Mouse (Mus musculus) intestine, embryonic 15.5 days (tissue): ENCODE results near the gene Taar7d. TPM values are rescaled to one million over a fixed set of nuclear protein-coding genes. Genes with fewer than 3 reads are reported as not detected.
"Not testable (repeated sequence)": the region's sequence is repeated elsewhere in the genome, so short reads cannot be mapped to it uniquely, and the experiment has no call there.

Experiments used
- ATAC-seq: fragments of 200-750 bp; cut with Nextera tagmentation; 2 replicates; pipeline ENCODE4 v1.8.0; 2017; ENCODE audit warnings: moderate TSS enrichment, moderate library complexity
- H3K27ac ChIP-seq: fragments of 300-500 bp; sonication (generic); 2 replicates; pipeline ENCODE4 v1.5.1; 2015; ENCODE audit warnings: mild to moderate bottlenecking, inconsistent platforms
- H3K27me3 ChIP-seq: fragments of 300-500 bp; sonication (generic); replicated peaks from 2 replicates; pipeline ENCODE4 v1.6.1; 2015; ENCODE audit warnings: inconsistent platforms
- H3K36me3 ChIP-seq: fragments of 300-500 bp; sonication (generic); 2 replicates; pipeline ENCODE4 v1.6.1; 2015; ENCODE audit warnings: inconsistent platforms
- H3K4me1 ChIP-seq: fragments of 300-500 bp; sonication (generic); replicated peaks from 2 replicates; pipeline ENCODE4 v1.6.1; 2015; ENCODE audit warnings: inconsistent platforms
- H3K4me2 ChIP-seq: fragments of 300-500 bp; sonication (generic); replicated peaks from 2 replicates; pipeline ENCODE4 v1.6.1; 2015; ENCODE audit warnings: mild to moderate bottlenecking, inconsistent platforms
- H3K4me3 ChIP-seq: fragments of 300-500 bp; sonication (generic); replicated peaks from 2 replicates; pipeline ENCODE4 v1.5.1; 2015; ENCODE audit warnings: inconsistent platforms
- H3K9ac ChIP-seq: fragments of 300-500 bp; sonication (generic); 2 replicates; pipeline ENCODE4 v1.6.1; 2015; ENCODE audit warnings: inconsistent platforms
- H3K9me3 ChIP-seq: fragments of 300-500 bp; sonication (generic); 2 replicates; pipeline ENCODE4 v1.6.1; 2016; ENCODE audit warnings: inconsistent platforms
- WGBS: fragments of 180-500 bp; shearing (Covaris S2); methylation state at CpG from one replicate; pipeline ENCODE4 v1.1.7; 2015; 5-methylcytosine and 5-hydroxymethylcytosine counted together
- polyA plus RNA-seq: library from polyadenylated mRNA; unstranded; fragments of >200 nt; fragmentation: Nextera tagmentation; extraction: Ambion mirVana; gene quantifications from 2 replicates; pipeline ENCODE4 v1.2.1, GENCODE M21; 2015

Gene Taar7d
- polyA plus RNA-seq, 1 experiment from 2014 or later, result not detected

GRCm38 (mm10) chr10:24040120-24040869, 13.3 kb downstream of the Taar7d start:
- Histone ChIP-seq H3K4me3 (no peak overlapping the region), H3K27ac (no peak overlapping the region), H3K27me3 (no peaks in the 10 kb centered on the region), H3K4me1 (no peaks in the 10 kb centered on the region), H3K36me3 (no peaks in the 10 kb centered on the region), H3K4me2 (no peak overlapping the region), H3K9me3 (no peaks in the 10 kb centered on the region), H3K9ac (no peak overlapping the region)
- ATAC-seq, result no peak
- 38% methylated on average over 2 of the region's 2 CpGs for WGBS

GRCm38 (mm10) chr10:24049210-24049609, 22.2 kb downstream of the Taar7d start, which contains the start of gene Taar7f:
Gene Taar7f, plus strand, starts transcription at chr10:24049510.
- no peaks in the 10 kb centered on the region for H3K36me3 ChIP-seq
- no peak for ATAC-seq

DNA sequence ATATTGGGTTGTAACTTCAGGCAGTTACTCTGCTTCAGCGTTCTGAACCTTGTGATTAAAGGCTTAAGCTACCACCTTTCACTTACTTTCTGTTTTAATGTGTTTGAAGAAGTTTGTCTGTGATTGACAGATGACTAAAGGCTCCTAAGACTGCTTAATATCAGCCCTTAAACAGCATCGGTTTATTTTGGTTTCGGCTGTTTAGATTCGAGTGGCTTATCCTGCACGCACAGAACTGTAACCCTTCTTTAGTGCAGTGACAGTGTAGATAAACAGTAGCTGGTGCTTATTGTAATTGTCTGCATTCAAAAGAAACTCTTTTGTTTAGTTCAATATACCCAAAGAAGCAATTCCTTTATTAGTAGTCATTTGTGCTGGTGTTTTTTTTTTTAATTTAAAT, 25.0 kb downstream of the Taar7d start:
- no peaks in the 10 kb centered on the region for H3K4me1 ChIP-seq
- no peak overlapping the region for H3K9ac ChIP-seq
- no peak overlapping the region for H3K4me2 ChIP-seq
- no peak for ATAC-seq
- 47% methylated on average over 5 of the region's 5 CpGs for WGBS
- no peak overlapping the region for H3K4me3 ChIP-seq
- no peak overlapping the region for H3K27ac ChIP-seq
- H3K9me3 ChIP-seq, result no peaks in the 10 kb centered on the region
- H3K27me3 ChIP-seq, result no peaks in the 10 kb centered on the region
- H3K36me3 ChIP-seq, result no peaks in the 10 kb centered on the region

More at GRCm38 (mm10) chr10:24049210-24049609, 22.2 kb downstream of the Taar7d start, which contains the start of gene Taar7f:
- no peak within 1 kb of the TSS for H3K9ac ChIP-seq
- no peaks in the 10 kb centered on the region for H3K27me3 ChIP-seq
- H3K4me3 ChIP-seq, result no peak within 1 kb of the TSS
- no peak within 1 kb of the TSS for H3K4me2 ChIP-seq
- H3K4me1 ChIP-seq, result no peaks in the 10 kb centered on the region
- H3K27ac ChIP-seq, result no peak within 1 kb of the TSS
- H3K9me3 ChIP-seq, result no peaks in the 10 kb centered on the region

DNA sequence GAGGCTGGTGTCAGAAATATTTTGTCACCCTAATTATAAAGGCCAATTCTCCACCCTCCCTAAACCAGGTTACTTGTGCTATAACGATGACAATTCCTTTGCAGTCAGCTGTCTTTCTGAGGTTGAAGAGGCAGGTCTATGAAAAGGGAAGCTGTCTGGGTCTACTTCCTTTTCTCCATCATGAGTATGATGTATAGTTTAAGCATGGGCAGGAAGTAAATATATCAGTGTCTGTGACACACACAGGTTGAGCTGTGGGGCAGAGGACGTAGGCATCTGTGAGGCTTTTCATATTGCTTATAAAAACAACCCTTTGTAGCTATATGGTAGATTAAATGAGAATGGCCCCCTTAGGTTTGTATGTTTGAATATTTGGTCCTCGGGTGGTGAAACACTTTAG, 32.0 kb downstream of the Taar7d start:
- Histone ChIP-seq H3K27ac (no peak overlapping the region), H3K36me3 (no peaks in the 10 kb centered on the region), H3K9me3 (no peaks in the 10 kb centered on the region), H3K9ac (no peak overlapping the region), H3K4me1 (no peaks in the 10 kb centered on the region), H3K4me3 (no peak overlapping the region), H3K27me3 (no peaks in the 10 kb centered on the region), H3K4me2 (no peak overlapping the region)
- 84% methylated on average over 3 of the region's 3 CpGs for WGBS
- no peak for ATAC-seq

DNA sequence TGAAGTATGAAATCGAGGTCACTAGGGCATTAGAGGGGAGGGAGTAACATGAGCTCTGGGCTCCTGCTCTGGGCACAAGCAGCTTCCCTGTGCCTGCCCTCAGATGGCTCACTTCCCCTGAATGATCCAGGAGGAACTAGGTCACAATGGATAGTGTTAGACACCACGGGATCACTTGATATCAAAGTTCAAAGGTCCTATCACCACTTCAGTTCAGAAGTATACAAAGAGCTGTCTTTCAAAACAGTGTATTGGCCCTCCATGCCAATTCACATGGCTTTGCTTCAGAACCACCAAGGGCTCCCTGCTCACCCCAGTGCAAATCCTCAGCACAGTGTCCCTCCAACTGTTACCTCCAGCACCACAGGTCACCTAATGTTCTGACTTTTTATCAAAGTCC, 47.7 kb downstream of the Taar7d start:
- H3K36me3 ChIP-seq, H3K4me2 ChIP-seq, H3K9ac ChIP-seq, H3K9me3 ChIP-seq, H3K4me3 ChIP-seq, H3K4me1 ChIP-seq, H3K27ac ChIP-seq, H3K27me3 ChIP-seq: not testable (repeated sequence)
- ATAC-seq, result peak; percentile 43; the same call in 1 of the 2 replicates
- 47% methylated on average over 2 of the region's 2 CpGs for WGBS

- H3K4me1 ChIP-seq, H3K9me3 ChIP-seq, H3K36me3 ChIP-seq, H3K4me2 ChIP-seq, H3K9ac ChIP-seq, ATAC-seq, H3K4me3 ChIP-seq, H3K27ac ChIP-seq, H3K27me3 ChIP-seq: not testable (repeated sequence)
- WGBS, result 84% methylated on average over 2 of the region's 4 CpGs
Measured at GRCm38 (mm10) chr10:24076200-24076599, 49.2 kb downstream of the Taar7d start, which contains the start of gene Taar8a. Gene Taar8a, plus strand, starts transcription at chr10:24076500.

Other genes starting within 250 kb of the Taar7d start
- gene Rps12, start 239.9 kb upstream of the Taar7d start, polyA plus RNA-seq, result 195 and 208 TPM in 2 replicates
- gene Slc18b1, start 230.2 kb upstream of the Taar7d start, polyA plus RNA-seq, result 15.8 and 17.0 TPM in 2 replicates
- 0.24 and 0.28 TPM in 2 replicates for gene Vnn3, start 175.8 kb upstream of the Taar7d start, polyA plus RNA-seq
- 1.9 and 2.4 TPM in 2 replicates for gene Vnn1, start 132.5 kb upstream of the Taar7d start, polyA plus RNA-seq
- not detected in 2 replicates for gene Taar1, start 106.9 kb upstream of the Taar7d start, polyA plus RNA-seq
- 0.14 and 0.21 TPM in 2 replicates for gene Taar2, start 88.7 kb upstream of the Taar7d start, polyA plus RNA-seq
- gene Taar3, start 77.7 kb upstream of the Taar7d start, polyA plus RNA-seq, result not detected in 2 replicates
- not detected in 2 replicates for gene Taar4, start 66.7 kb upstream of the Taar7d start, polyA plus RNA-seq
- gene Taar5, start 56.5 kb upstream of the Taar7d start, polyA plus RNA-seq, result not detected in 2 replicates
- not detected in 2 replicates for gene Taar6, start 41.6 kb upstream of the Taar7d start, polyA plus RNA-seq
- not detected in 2 replicates for gene Taar7a, start 33.7 kb upstream of the Taar7d start, polyA plus RNA-seq
- gene Taar7b, start 27.3 kb upstream of the Taar7d start, polyA plus RNA-seq, result not detected in 2 replicates
- not detected in 2 replicates for gene Taar7e, start 10.4 kb downstream of the Taar7d start, polyA plus RNA-seq
- gene Taar7f, start 22.3 kb downstream of the Taar7d start, polyA plus RNA-seq, result not detected in 2 replicates
- gene Taar8a, start 49.3 kb downstream of the Taar7d start, polyA plus RNA-seq, result not detected in 2 replicates
- gene Taar8b, start 65.1 kb downstream of the Taar7d start, polyA plus RNA-seq, result not detected in 2 replicates
- gene Taar8c, start 74.7 kb downstream of the Taar7d start, polyA plus RNA-seq, result not detected in 2 replicates
- gene Taar9, start 82.3 kb downstream of the Taar7d start, polyA plus RNA-seq, result not detected in 2 replicates
- 123 and 127 TPM in 2 replicates for gene Stx7, start 122.1 kb downstream of the Taar7d start, polyA plus RNA-seq
- 14.2 and 14.7 TPM in 2 replicates for gene Moxd1, start 196.3 kb downstream of the Taar7d start, polyA plus RNA-seq